Mouse (Mus musculus) lung, embryonic 15.5 days (tissue): Measurements from ENCODE around the gene Akap7. TPM values are rescaled to one million over a fixed set of nuclear protein-coding genes. Genes with fewer than 3 reads are reported as not detected.
A peak's percentile ranks its signal among the peaks of the same experiment; 100 is the strongest.
"Not testable (repeated sequence)": the region's sequence is repeated elsewhere in the genome, so short reads cannot be mapped to it uniquely, and the experiment has no call there.

Experiments used
- ATAC-seq: fragments of 200-750 bp; cut with Nextera tagmentation; 2 replicates; pipeline ENCODE4 v1.8.0; 2017; ENCODE audit warnings: moderate number of reproducible peaks, borderline replicate concordance; ENCODE audit not compliant: low FRiP score, low TSS enrichment; ENCODE audit errors: extremely low read depth
- H3K27ac ChIP-seq: fragments of 300-500 bp; sonication (generic); 2 replicates; pipeline ENCODE4 v1.5.1; 2015; ENCODE audit warnings: moderate library complexity, mild to moderate bottlenecking, inconsistent platforms
- H3K27me3 ChIP-seq: fragments of 300-500 bp; sonication (generic); 2 replicates; pipeline ENCODE4 v1.6.1; 2015; ENCODE audit warnings: inconsistent platforms
- H3K36me3 ChIP-seq: fragments of 300-500 bp; sonication (generic); 2 replicates; pipeline ENCODE4 v1.6.1; 2015; ENCODE audit warnings: inconsistent platforms
- H3K4me1 ChIP-seq: fragments of 300-500 bp; sonication (generic); 2 replicates; pipeline ENCODE4 v1.6.1; 2015; ENCODE audit warnings: inconsistent platforms
- H3K4me2 ChIP-seq: fragments of 300-500 bp; sonication (generic); 2 replicates; pipeline ENCODE4 v1.6.1; 2015; ENCODE audit warnings: inconsistent platforms, mild to moderate bottlenecking, moderate library complexity
- H3K4me3 ChIP-seq: fragments of 300-500 bp; sonication (generic); 2 replicates; pipeline ENCODE4 v1.5.1; 2015; ENCODE audit warnings: mild to moderate bottlenecking, inconsistent platforms
- H3K9ac ChIP-seq: fragments of 300-500 bp; sonication (generic); 2 replicates; pipeline ENCODE4 v1.6.1; 2015; ENCODE audit warnings: inconsistent platforms
- H3K9me3 ChIP-seq: fragments of 300-500 bp; sonication (generic); 2 replicates; pipeline ENCODE4 v1.6.1; 2016; ENCODE audit warnings: inconsistent platforms
- WGBS: fragments of 180-500 bp; shearing (Covaris S2); methylation state at CpG from one replicate; pipeline ENCODE4 v1.1.7; 2015; 5-methylcytosine and 5-hydroxymethylcytosine counted together
- polyA plus RNA-seq: library from polyadenylated mRNA; unstranded; fragments of >200 nt; fragmentation: Nextera tagmentation; extraction: Ambion mirVana; gene quantifications from 2 replicates; pipeline ENCODE4 v1.2.1, GENCODE M21; 2015

The Akap7 gene
- polyA plus RNA-seq, 1 experiment from 2014 or later, result 25.4 TPM

- H3K27ac ChIP-seq, result no peak overlapping the region
- peak; percentile 77 for ATAC-seq
- H3K4me3 ChIP-seq, result no peak overlapping the region
- no peaks in the 10 kb centered on the region for H3K36me3 ChIP-seq
- no peak overlapping the region for H3K9ac ChIP-seq
- whole genome bisulfite sequencing, result 73% methylated on average over 10 of the region's 10 CpGs
- no peaks in the 10 kb centered on the region for H3K9me3 ChIP-seq
- H3K4me1 ChIP-seq, result no peaks in the 10 kb centered on the region
- H3K27me3 ChIP-seq, result no peaks in the 10 kb centered on the region
- H3K4me2 ChIP-seq, result no peak overlapping the region
These were observed 122.7 kb downstream of the Akap7 start for GRCm38 (mm10) chr10:25184819-25185603.

- WGBS, result 91% methylated on average over 6 of the region's 6 CpGs
- Histone ChIP-seq H3K36me3 (no peaks in the 10 kb centered on the region), H3K27me3 (no peaks in the 10 kb centered on the region), H3K9me3 (no peaks in the 10 kb centered on the region), H3K4me2 (no peak overlapping the region), H3K9ac (no peak overlapping the region), H3K4me1 (no peaks in the 10 kb centered on the region), H3K4me3 (no peak overlapping the region), H3K27ac (no peak overlapping the region)
- no peak for ATAC-seq
These were observed 124.4 kb downstream of the Akap7 start for GRCm38 (mm10) chr10:25183271-25183670.

GRCm38 (mm10) chr10:25179030-25179429 is 128.6 kb downstream of the Akap7 start:
- Histone ChIP-seq H3K9ac (no peak overlapping the region), H3K4me2 (no peak overlapping the region), H3K27ac (no peak overlapping the region), H3K4me1 (no peaks in the 10 kb centered on the region), H3K4me3 (no peak overlapping the region), H3K9me3 (no peaks in the 10 kb centered on the region), H3K27me3 (no peaks in the 10 kb centered on the region), H3K36me3 (no peaks in the 10 kb centered on the region)
- 72% methylated on average over 4 of the region's 4 CpGs for WGBS
- no peak for ATAC-seq

- Histone ChIP-seq H3K4me2 (no peak overlapping the region), H3K9me3 (no peaks in the 10 kb centered on the region), H3K4me1 (no peaks in the 10 kb centered on the region), H3K4me3 (no peak overlapping the region), H3K36me3 (no peaks in the 10 kb centered on the region), H3K27ac (no peak overlapping the region), H3K9ac (no peak overlapping the region), H3K27me3 (no peaks in the 10 kb centered on the region)
- ATAC-seq, result no peak
- WGBS, result 88% methylated on average over 5 of the region's 5 CpGs
These were observed 130.4 kb downstream of the Akap7 start for GRCm38 (mm10) chr10:25177270-25177669.

- Histone ChIP-seq H3K36me3 (no peaks in the 10 kb centered on the region), H3K4me2 (no peak overlapping the region), H3K9ac (no peak overlapping the region), H3K27me3 (no peaks in the 10 kb centered on the region), H3K9me3 (no peaks in the 10 kb centered on the region), H3K4me1 (no peaks in the 10 kb centered on the region), H3K27ac (no peak overlapping the region), H3K4me3 (no peak overlapping the region)
- ATAC-seq, result no peak
- 70% methylated on average over 2 of the region's 2 CpGs for WGBS
These were observed 132.8 kb downstream of the Akap7 start for GRCm38 (mm10) chr10:25174872-25175271.

- no peak overlapping the region for H3K9ac ChIP-seq
- H3K27me3 ChIP-seq, result no peaks in the 10 kb centered on the region
- no peak overlapping the region for H3K4me2 ChIP-seq
- H3K9me3 ChIP-seq, result no peaks in the 10 kb centered on the region
- no peaks in the 10 kb centered on the region for H3K36me3 ChIP-seq
- H3K4me1 ChIP-seq, result no peaks in the 10 kb centered on the region
- WGBS, result 53% methylated on average over 6 of the region's 6 CpGs
- ATAC-seq, result peak; percentile 59; the same call in 1 of the 2 replicates
- no peak overlapping the region for H3K27ac ChIP-seq
- H3K4me3 ChIP-seq, result no peak overlapping the region
These were observed 140.1 kb downstream of the Akap7 start for GRCm38 (mm10) chr10:25167365-25168194.

GRCm38 (mm10) chr10:25163510-25163909 is 144.2 kb downstream of the Akap7 start:
- H3K4me3 ChIP-seq, H3K9me3 ChIP-seq, H3K36me3 ChIP-seq, H3K27me3 ChIP-seq, ATAC-seq, H3K4me1 ChIP-seq, H3K27ac ChIP-seq, H3K9ac ChIP-seq, H3K4me2 ChIP-seq: not testable (repeated sequence)
- WGBS, result 26% methylated on average over 3 of the region's 3 CpGs

- H3K36me3 ChIP-seq, result no peaks in the 10 kb centered on the region
- 35% methylated on average over 2 of the region's 2 CpGs for WGBS
- no peak overlapping the region for H3K27ac ChIP-seq
- ATAC-seq, result no peak
- H3K9ac ChIP-seq, result no peak overlapping the region
- no peaks in the 10 kb centered on the region for H3K27me3 ChIP-seq
- no peak overlapping the region for H3K4me2 ChIP-seq
- H3K9me3 ChIP-seq, result no peaks in the 10 kb centered on the region
- no peaks in the 10 kb centered on the region for H3K4me1 ChIP-seq
- no peak overlapping the region for H3K4me3 ChIP-seq
These were observed 146.0 kb downstream of the Akap7 start for GRCm38 (mm10) chr10:25161701-25162100.

- no peaks in the 10 kb centered on the region for H3K36me3 ChIP-seq
- no peak overlapping the region for H3K4me2 ChIP-seq
- 83% methylated on average over 5 of the region's 5 CpGs for WGBS
- H3K4me3 ChIP-seq, result no peak overlapping the region
- no peaks in the 10 kb centered on the region for H3K9me3 ChIP-seq
- H3K9ac ChIP-seq, result no peak overlapping the region
- no peak for ATAC-seq
- H3K27me3 ChIP-seq, result no peaks in the 10 kb centered on the region
- H3K27ac ChIP-seq, result no peak overlapping the region
- H3K4me1 ChIP-seq, result no peaks in the 10 kb centered on the region
These were observed 149.0 kb downstream of the Akap7 start for GRCm38 (mm10) chr10:25158651-25159050.

GRCm38 (mm10) chr10:25157339-25157738 is 150.3 kb downstream of the Akap7 start:
- no peaks in the 10 kb centered on the region for H3K9me3 ChIP-seq
- no peaks in the 10 kb centered on the region for H3K4me1 ChIP-seq
- ATAC-seq, result no peak
- no peak overlapping the region for H3K4me2 ChIP-seq
- H3K4me3 ChIP-seq, result no peak overlapping the region
- H3K36me3 ChIP-seq, result no peaks in the 10 kb centered on the region
- H3K27ac ChIP-seq, result no peak overlapping the region
- H3K27me3 ChIP-seq, result no peaks in the 10 kb centered on the region
- H3K9ac ChIP-seq, result no peak overlapping the region

- no peaks in the 10 kb centered on the region for H3K27me3 ChIP-seq
- no peaks in the 10 kb centered on the region for H3K36me3 ChIP-seq
- ATAC-seq, result no peak
- H3K27ac ChIP-seq, result no peak overlapping the region
- no peak overlapping the region for H3K9ac ChIP-seq
- H3K4me2 ChIP-seq, result no peak overlapping the region
- H3K4me3 ChIP-seq, result no peak overlapping the region
- H3K9me3 ChIP-seq, result no peaks in the 10 kb centered on the region
- 66% methylated on average over 6 of the region's 6 CpGs for WGBS
- no peaks in the 10 kb centered on the region for H3K4me1 ChIP-seq
These were observed 153.4 kb downstream of the Akap7 start for GRCm38 (mm10) chr10:25154225-25154624.

- H3K9ac ChIP-seq, result no peak overlapping the region
- WGBS, result 91% methylated on average over 7 of the region's 7 CpGs
These were observed 156.4 kb downstream of the Akap7 start for GRCm38 (mm10) chr10:25151172-25151800.

More at GRCm38 (mm10) chr10:25151172-25151800, 156.4 kb downstream of the Akap7 start:
- ATAC-seq, result no peak
- Histone ChIP-seq H3K27ac (no peak overlapping the region), H3K9me3 (no peaks in the 10 kb centered on the region), H3K36me3 (no peaks in the 10 kb centered on the region), H3K27me3 (no peaks in the 10 kb centered on the region), H3K4me3 (no peak overlapping the region), H3K4me1 (no peaks in the 10 kb centered on the region), H3K4me2 (no peak overlapping the region)
